Mouse (Mus musculus): ENCODE measurements around the gene Smurf2.

- TF ChIP-seq POLR2A (IDR thresholded peaks at IDR 0.05; ENCODE audit: insufficient read depth, low read depth, low read length) (no peak), CTCF (IDR thresholded peaks at IDR 0.05; ENCODE audit: insufficient read depth, low read depth, low read length) (no peak)
These were observed 141.7 kb downstream of the Smurf2 start for GRCm38 (mm10) chr11:106778589-106779387.
